Mouse (Mus musculus) brain, embryonic 14.5 days (tissue): ENCODE results near the gene Thumpd3.

ENCODE experiments used
- CTCF ChIP-seq: fragments of 200-500 bp; IDR thresholded peaks from 2 replicates; pipeline ENCODE4 v1.5.1; 2012; ENCODE audit warnings: inconsistent platforms, mild to moderate bottlenecking, moderate library complexity, borderline replicate concordance; ENCODE audit not compliant: insufficient read depth, insufficient read length; ENCODE audit errors: extremely low read depth
- POLR2A ChIP-seq: fragments of 200-500 bp; IDR thresholded peaks from 2 replicates; pipeline ENCODE4 v1.6.1; 2012; ENCODE audit warnings: mild to moderate bottlenecking, inconsistent platforms, borderline replicate concordance; ENCODE audit not compliant: poor library complexity, insufficient read depth, insufficient read length, severe bottlenecking; ENCODE audit errors: extremely low read depth

GRCm38 (mm10) chr6:113102541-113102940, 56.5 kb downstream of the Thumpd3 start:
- TF ChIP-seq CTCF (no peak), POLR2A (no peak)
